Mouse (Mus musculus) G1E (cell line): ENCODE data around the gene Dyrk1a. TPM values are rescaled to one million over a fixed set of nuclear protein-coding genes. Genes with fewer than 3 reads are reported as not detected.
A peak's percentile ranks its signal among the peaks of the same experiment; 100 is the strongest.

ENCODE experiments used
- ATAC-seq: 2 replicates; pipeline ENCODE4 v1.8.0; 2016; ENCODE audit warnings: mild to moderate bottlenecking; ENCODE audit not compliant: insufficient number of reproducible peaks, poor library complexity, low FRiP score, severe bottlenecking; ENCODE audit errors: extremely low read depth
- DNase-seq: peaks from one replicate; pipeline ENCODE4 v3.0.0; 2012; ENCODE audit warnings: low spot score
- H3K27me3 ChIP-seq: 2 replicates; pipeline ENCODE4 v1.6.1; 2012; ENCODE audit warnings: mild to moderate bottlenecking, low read length, inconsistent platforms; ENCODE audit not compliant: insufficient read depth
- H3K36me3 ChIP-seq: replicated peaks from 2 replicates; pipeline ENCODE3; 2012; ENCODE audit warnings: mild to moderate bottlenecking, inconsistent platforms
- H3K4me1 ChIP-seq: 2 replicates; pipeline ENCODE4 v1.6.1; 2012; ENCODE audit warnings: low read depth, low read length, inconsistent platforms, mixed read lengths; ENCODE audit not compliant: insufficient read depth
- H3K4me3 ChIP-seq: 2 replicates; pipeline ENCODE4 v1.5.1; 2012; ENCODE audit warnings: low read depth, mild to moderate bottlenecking, inconsistent platforms, low read length, moderate library complexity, mixed read lengths
- H3K9me3 ChIP-seq: replicated peaks from 2 replicates; pipeline ENCODE4 v1.6.1; 2012; ENCODE audit warnings: inconsistent platforms
- CTCF ChIP-seq: IDR thresholded peaks from 2 replicates; pipeline ENCODE4 v1.5.1; 2012; ENCODE audit warnings: low read depth, low read length, inconsistent platforms, mixed read lengths
- GATA1 ChIP-seq: IDR thresholded peaks from 2 replicates; pipeline ENCODE4 v1.6.1; 2012; ENCODE audit warnings: borderline replicate concordance, low read length, inconsistent platforms, mixed read lengths
- GATA2 ChIP-seq: IDR thresholded peaks from 2 replicates; pipeline ENCODE4 v1.6.1; 2012; ENCODE audit warnings: low read depth, low read length, inconsistent platforms, borderline replicate concordance
- POLR2AphosphoS5 ChIP-seq: IDR thresholded peaks from 2 replicates; pipeline ENCODE4 v1.6.1; 2012; ENCODE audit warnings: low read depth, low read length, inconsistent platforms; ENCODE audit not compliant: insufficient replicate concordance
- TAL1 ChIP-seq: conservative IDR thresholded peaks from 2 replicates; pipeline ENCODE4 v1.6.1; 2012; ENCODE audit warnings: low read depth, low read length, inconsistent platforms, mixed read lengths
- polyA plus RNA-seq: library from polyadenylated mRNA; stranded (reverse); fragments of >175 nt; gene quantifications from 2 replicates; pipeline ENCODE4 v1.2.3, GENCODE M21; 2012
- total RNA-seq, 2 experiments: library from RNA; stranded (forward) in 1 of 2; stranded (reverse) in 1 of 2; fragments of 200-1000 nt in 1 of 2; fragments of >200 nt in 1 of 2; fragmentation: Nextera tagmentation in 1 of 2; gene quantifications; 2 replicates each; pipeline ENCODE4 v1.2.3; 2014 to 2017

Dyrk1a gene
- total and polyA plus RNA-seq, 3 experiments: 14.5 to 106 (median 67.3) TPM

GRCm38 (mm10) chr16:94527152-94527534 is 42.7 kb upstream of the Dyrk1a start:
- Histone ChIP-seq H3K4me1 (peaks cover 29% of the 10 kb centered on the region), H3K9me3 (no peaks in the 10 kb centered on the region), H3K27me3 (no peaks in the 10 kb centered on the region), H3K36me3 (peaks cover 19% of the 10 kb centered on the region), H3K4me3 (peak overlapping the region; percentile 86)
- TF ChIP-seq GATA2 (no peak), CTCF (no peak), TAL1 (no peak), GATA1 (no peak), POLR2AphosphoS5 (no peak)
- DNase-seq: no peak
- no peak for ATAC-seq

GRCm38 (mm10) chr16:94527546-94527945 is 42.3 kb upstream of the Dyrk1a start:
- Histone ChIP-seq H3K27me3 (no peaks in the 10 kb centered on the region), H3K9me3 (no peaks in the 10 kb centered on the region), H3K4me1 (peaks cover 29% of the 10 kb centered on the region), H3K4me3 (peak overlapping the region; percentile 86), H3K36me3 (peaks cover 18% of the 10 kb centered on the region)
- no peak for ATAC-seq
- TF ChIP-seq GATA2 (no peak), TAL1 (no peak), POLR2AphosphoS5 (no peak), GATA1 (no peak), CTCF (no peak)
- DNase-seq: no peak

- Histone ChIP-seq H3K4me3 (no peak overlapping the region), H3K27me3 (peaks cover 24% of the 10 kb centered on the region), H3K4me1 (peaks cover 15% of the 10 kb centered on the region), H3K36me3 (peaks cover 7% of the 10 kb centered on the region), H3K9me3 (no peaks in the 10 kb centered on the region)
- no peak for ATAC-seq
- no peak for TF ChIP-seq POLR2AphosphoS5
- no peak for TF ChIP-seq TAL1
- TF ChIP-seq CTCF: no peak
- no peak for TF ChIP-seq GATA1
- no peak for TF ChIP-seq GATA2
- DNase-seq: no peak
Measured at GRCm38 (mm10) chr16:94531268-94531667, 38.5 kb upstream of the Dyrk1a start.

- H3K9me3 ChIP-seq: no peaks in the 10 kb centered on the region
- H3K27me3 ChIP-seq: peaks cover 39% of the 10 kb centered on the region
- peaks cover 3% of the 10 kb centered on the region; the same call in 1 of the 2 replicates for H3K4me1 ChIP-seq
- TF ChIP-seq GATA1: no peak
- no peak for TF ChIP-seq CTCF
- TF ChIP-seq TAL1: no peak
- no peak overlapping the region for H3K4me3 ChIP-seq
- no peak for DNase-seq
- H3K36me3 ChIP-seq: no peaks in the 10 kb centered on the region
- ATAC-seq: no peak
Measured at GRCm38 (mm10) chr16:94533679-94534078, 36.1 kb upstream of the Dyrk1a start.

- no peak for ATAC-seq
- TF ChIP-seq POLR2AphosphoS5 (no peak), GATA1 (no peak), CTCF (no peak), TAL1 (no peak), GATA2 (no peak)
- Histone ChIP-seq H3K4me3 (no peak overlapping the region), H3K9me3 (no peaks in the 10 kb centered on the region), H3K27me3 (peaks cover 55% of the 10 kb centered on the region), H3K36me3 (no peaks in the 10 kb centered on the region), H3K4me1 (peaks cover 3% of the 10 kb centered on the region)
- no peak for DNase-seq
Measured at GRCm38 (mm10) chr16:94535716-94536115, 34.1 kb upstream of the Dyrk1a start.

GRCm38 (mm10) chr16:94536417-94537158 is 33.2 kb upstream of the Dyrk1a start:
- H3K4me1 ChIP-seq: peaks cover 3% of the 10 kb centered on the region
- H3K36me3 ChIP-seq: no peaks in the 10 kb centered on the region
- TF ChIP-seq POLR2AphosphoS5 (no peak), CTCF (no peak), GATA1 (no peak), GATA2 (no peak), TAL1 (no peak)
- no peaks in the 10 kb centered on the region for H3K9me3 ChIP-seq
- no peak overlapping the region for H3K4me3 ChIP-seq
- ATAC-seq (no peak), DNase-seq (no peak)
- peaks cover 56% of the 10 kb centered on the region for H3K27me3 ChIP-seq

- Histone ChIP-seq H3K4me1 (peaks cover 3% of the 10 kb centered on the region), H3K27me3 (peaks cover 56% of the 10 kb centered on the region), H3K9me3 (no peaks in the 10 kb centered on the region), H3K36me3 (no peaks in the 10 kb centered on the region), H3K4me3 (no peak overlapping the region)
- ATAC-seq (no peak), DNase-seq (no peak)
- TF ChIP-seq POLR2AphosphoS5 (no peak), GATA1 (no peak), GATA2 (no peak), TAL1 (no peak), CTCF (no peak)
Measured at GRCm38 (mm10) chr16:94537159-94537527, 32.7 kb upstream of the Dyrk1a start.
